Mouse (Mus musculus): ENCODE results near the gene Smad3.

Gene Smad3

DNA sequence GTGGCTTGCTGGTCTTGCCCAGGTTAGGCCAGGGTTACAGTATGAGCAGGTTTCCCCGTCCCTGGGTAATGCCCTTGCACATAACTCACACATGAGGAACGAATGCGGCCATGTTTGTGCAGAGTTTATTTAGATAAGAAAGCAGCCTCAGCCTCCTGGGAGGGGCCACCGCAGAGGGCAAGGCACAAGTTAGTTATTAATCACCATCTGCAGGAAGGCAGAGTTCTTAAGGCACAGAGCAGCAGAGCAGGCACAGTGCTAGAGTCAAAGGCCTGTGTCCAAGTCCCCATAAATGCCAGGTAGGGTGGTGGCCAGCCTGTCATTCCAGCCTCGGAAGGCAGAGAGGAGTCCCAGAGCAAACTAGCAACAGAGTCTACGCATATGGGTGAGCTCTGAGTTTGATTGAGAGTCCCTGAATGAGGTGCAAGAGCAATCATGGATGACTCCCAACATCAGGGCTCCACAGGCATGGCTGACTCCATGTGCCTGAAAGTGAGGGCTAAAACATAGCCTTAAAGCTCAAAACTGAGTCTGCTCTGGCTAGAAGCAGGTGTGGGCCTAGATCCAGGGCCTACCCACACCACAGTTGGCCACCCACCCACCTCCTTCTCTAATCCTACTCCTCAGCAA is 17.2 kb upstream of the Smad3 start:
- no peak for DNase-seq (ENCODE audit: low read depth, low spot score)

DNA sequence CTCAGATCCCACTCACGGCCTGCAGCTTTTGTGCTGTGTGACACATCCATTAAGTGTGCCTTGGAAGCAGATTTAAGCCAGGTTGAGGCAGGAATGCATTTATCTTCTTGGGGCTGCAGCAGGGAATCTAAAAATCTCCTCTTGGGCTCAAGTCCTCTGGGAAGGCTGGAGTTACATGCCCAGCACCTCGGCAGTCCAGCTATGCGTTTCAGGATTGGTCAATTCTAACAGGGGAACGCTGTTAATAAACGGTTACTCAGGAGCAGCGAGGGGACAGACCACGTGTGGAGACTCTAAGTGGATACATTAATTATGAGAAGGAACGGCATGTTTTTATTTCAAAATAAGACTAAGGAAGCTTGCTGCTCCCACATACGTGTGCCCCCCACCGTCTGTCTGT is 14.7 kb upstream of the Smad3 start:
- no peak for DNase-seq (ENCODE audit: low read depth, low spot score)

DNA sequence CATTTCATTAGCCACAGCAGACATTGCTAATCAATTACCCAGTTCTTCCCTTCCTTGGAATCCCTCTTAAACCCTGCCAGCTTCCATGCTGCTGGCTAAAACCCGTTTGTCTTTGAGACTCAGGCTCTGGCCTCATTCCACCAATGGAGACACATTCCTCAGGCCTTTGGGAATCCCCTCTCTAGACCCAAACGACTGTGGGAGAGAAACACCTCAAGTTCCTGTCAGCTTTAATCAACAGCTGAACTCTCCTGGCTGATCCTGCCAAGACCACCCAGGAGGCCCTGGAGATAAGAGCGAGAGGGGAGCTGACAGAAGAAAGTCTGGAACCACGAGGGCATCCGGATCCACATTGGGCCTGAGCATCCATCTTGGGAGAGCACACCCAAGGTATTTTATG is 13.9 kb upstream of the Smad3 start:
- DNase-seq (ENCODE audit: low read depth, low spot score): no peak

DNA sequence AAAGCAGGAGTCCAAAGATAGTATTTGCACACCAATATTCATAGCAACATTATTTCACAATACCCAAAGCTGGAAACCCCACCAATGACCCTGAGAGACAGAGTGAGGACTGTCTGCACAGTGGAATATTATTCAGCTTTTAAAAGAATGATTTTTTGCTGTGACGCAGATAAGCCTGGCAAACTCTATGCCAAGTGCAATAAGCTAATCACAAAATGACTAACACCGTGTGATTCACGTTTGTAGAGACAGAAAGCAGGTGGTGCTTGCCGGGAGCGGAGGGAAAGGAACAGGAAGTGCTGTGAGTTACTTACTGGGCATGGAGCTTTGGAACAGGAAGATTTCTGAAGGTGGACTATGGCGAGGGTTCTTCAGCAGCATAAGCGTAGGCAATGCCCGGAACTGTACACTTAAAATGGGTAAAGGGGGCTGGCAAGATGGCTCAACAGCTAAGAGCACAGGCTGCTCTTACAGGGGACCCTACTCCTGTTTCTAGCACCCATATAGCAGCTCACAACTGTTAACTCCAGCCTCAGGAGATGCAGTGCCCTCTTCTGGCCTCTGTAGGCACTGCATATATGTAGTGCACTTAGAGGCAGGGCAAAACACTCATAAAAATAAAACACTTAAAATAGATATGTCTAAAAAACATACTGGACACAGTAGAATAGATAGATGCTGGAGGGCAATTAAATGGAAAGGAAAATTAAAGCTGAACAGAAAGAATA is 3.7 kb upstream of the Smad3 start:
- DNase-seq (ENCODE audit: low read depth, low spot score): no peak

DNA sequence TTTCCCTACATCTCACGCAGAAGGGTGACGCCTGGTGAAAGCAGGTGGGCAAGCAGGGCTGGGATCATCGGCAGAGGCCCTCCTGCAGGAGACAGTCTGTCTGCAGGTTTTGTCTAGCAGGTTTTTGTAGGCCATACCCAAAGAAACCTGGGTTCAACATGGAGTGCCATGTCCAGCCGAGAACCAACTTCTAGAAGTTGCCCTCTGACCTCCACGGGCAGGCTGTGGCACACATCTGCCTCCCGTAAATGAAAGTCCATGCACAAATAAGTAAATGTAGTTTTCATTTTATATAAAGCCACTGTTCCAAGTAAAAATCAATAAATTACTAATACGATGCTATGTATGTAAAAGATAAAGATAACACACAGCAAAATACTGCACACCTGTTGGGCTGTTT is 3.0 kb upstream of the Smad3 start:
- no peak for DNase-seq (ENCODE audit: low read depth, low spot score)

DNA sequence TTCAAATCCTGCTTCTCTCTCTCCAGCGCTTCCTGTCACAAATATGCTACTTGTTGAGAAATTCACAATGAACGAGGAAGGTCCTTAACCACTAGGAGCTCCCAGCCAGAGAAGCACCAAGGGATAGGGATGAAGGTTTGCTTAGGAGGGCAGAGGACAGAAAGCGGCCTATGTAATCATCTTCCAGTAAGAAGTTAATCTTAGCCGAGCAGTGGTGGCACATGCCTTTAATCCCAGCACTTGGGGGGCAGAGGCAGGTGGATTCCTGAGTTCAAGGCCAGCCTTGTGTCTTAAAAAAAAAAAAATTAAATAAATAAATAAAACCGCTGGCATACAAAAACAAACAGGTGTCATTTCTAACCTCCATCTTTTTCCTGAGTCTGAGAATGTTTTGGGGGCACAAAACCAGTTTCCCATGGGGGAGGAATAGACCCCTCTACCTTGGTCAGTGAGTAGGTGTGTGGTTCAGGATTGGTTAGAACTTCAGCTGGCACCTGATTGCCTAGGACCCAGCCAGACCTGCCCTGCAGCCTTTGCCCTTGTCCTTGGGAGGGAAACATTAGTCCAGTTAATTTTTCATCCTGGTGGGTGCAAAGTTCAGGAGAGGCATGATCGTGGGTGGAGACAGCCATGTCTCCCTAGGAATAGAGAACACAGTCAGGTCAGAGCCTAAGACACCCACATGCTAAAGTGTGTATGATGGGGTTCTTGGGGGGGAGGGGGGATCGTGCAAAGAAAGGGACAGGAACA is 2.4 kb upstream of the Smad3 start:
- no peak for DNase-seq (ENCODE audit: low read depth, low spot score)

DNA sequence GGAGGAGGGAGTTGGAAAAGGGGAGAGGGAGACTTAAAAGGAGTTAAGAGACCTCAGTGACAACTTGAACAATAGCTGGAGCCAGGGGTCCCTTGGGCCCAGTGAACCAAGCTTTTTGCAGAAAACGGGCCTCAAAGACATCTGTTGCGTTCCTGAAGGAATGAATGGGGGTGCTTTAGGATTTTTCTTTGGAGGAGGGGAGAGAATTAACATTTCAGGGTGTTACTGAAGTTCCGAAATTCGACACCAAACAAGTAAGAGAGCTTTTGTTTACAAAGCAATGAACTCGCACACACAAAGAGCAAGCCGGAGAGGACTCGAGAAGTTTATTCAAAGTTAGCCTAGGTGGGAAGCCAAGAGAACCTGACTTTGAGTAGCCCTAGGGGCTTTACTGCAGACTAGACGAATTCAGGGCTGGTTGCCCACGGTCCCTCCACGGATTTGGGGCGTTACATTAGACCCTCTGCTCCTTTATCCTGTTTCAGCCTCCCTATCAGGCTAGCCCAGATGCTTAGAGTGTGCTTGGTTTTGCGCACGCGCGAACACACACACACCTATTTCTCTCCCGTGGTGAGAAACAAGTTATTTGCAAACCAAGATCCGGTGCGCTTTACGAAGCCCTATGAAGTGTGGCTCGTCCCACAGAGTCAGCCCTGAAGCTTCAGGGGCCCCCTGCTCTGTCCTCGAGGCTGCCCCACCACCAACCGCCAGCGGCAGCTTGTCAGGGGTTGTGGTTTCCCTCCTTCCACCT is 1.0 kb upstream of the Smad3 start:
- no peak for DNase-seq (ENCODE audit: low read depth, low spot score)

DNA sequence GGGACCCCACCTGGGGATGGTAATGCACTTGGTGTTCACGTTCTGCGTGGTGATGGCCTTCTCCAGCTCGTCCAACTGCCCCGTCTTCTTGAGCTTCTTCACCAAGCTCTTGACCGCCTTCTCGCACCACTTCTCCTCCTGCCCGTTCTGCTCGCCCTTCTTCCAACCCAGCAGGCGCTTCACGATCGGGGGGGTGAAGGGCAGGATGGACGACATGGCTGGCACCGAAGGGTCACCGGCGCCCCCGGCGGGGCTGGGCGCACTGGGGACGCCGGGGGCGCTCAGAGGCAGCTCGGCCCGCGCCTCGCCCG is 377 bp downstream of the Smad3 start:
- DNase-seq (ENCODE audit: low read depth, low spot score): no peak

DNA sequence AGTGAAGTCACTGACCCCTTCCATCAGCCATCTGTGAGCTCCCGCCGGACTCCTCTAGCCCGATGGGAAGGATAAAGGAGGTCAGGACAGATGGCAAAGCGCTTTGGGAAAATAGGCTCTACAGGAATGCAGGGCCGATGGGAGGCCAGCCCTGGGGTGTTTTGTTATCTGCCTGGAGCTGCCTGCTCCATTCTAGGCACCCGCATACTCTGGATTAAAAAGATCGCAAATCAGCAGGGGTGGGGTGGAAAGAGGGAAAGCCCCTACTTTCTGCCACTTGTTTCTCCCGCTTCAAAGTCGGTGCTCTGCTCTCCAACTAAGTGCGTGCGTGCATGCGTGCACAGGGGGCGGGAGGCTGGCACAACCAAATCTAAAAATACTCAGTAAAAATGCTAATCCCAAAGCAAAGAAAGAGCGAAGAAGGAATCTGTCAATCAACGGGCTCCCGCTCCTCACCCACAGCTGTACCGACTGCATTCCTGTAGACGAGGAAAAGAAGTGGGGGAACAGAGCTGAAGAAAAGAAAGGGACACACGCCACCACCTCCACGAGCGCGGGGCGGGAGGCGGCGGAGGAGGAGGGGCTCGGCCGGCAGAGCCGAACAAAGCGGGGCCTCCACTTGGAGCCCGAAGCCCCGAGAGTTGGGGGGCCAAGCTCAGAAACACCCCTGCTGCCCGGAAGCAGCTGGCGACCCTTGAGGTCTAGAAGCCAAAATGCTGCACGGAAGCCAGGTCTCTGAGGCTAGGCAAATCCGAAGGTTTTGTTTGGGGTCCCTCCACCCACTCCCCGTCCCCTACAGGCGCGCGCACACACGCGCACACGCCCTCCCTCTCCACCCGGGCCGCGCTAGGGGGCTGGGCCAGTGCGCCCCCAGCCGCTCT is 973 bp downstream of the Smad3 start:
- no peak for DNase-seq (ENCODE audit: low read depth, low spot score)

DNA sequence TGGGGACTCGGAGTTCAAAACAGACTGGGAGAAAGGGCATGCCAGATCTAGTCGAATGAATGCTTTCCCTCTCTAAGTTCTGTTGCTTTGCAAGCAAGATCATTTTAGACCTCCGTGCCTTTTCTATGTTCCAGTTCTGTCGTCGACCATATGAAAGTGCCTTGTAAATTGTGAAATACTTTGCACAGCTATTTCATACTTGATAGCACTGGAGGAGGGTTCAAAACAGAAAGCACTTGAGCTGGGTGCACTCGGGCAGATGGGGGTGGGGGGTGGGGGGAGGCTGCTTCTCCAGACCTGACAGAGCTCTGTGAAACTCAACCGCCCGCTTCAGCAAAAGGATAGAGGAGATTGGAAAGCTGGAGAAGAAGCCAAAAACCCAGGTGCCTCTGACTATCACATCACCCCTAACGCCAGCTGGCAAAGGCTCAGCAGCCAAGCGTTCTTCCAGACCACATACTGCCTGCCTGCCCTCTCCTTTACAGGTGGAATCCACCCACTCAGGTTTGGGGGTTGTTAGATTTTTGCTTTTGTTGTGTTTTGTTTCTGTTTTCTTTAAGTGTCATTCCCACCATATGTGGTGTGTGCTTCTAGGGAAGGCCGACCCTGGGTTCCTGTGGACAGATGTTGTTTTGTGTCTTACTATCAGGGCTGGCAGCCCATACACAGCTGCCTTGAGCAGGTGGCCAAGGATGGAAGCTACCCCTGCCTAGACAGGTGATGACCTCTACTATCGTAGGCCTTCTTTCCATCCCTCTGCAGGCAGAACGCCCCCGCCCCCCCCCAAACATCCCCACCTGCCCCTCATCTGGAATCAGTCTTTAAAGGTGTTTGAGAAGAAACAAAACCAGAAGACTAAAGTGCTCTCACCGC is 1.9 kb downstream of the Smad3 start:
- DNase-seq (ENCODE audit: low read depth, low spot score): no peak

DNA sequence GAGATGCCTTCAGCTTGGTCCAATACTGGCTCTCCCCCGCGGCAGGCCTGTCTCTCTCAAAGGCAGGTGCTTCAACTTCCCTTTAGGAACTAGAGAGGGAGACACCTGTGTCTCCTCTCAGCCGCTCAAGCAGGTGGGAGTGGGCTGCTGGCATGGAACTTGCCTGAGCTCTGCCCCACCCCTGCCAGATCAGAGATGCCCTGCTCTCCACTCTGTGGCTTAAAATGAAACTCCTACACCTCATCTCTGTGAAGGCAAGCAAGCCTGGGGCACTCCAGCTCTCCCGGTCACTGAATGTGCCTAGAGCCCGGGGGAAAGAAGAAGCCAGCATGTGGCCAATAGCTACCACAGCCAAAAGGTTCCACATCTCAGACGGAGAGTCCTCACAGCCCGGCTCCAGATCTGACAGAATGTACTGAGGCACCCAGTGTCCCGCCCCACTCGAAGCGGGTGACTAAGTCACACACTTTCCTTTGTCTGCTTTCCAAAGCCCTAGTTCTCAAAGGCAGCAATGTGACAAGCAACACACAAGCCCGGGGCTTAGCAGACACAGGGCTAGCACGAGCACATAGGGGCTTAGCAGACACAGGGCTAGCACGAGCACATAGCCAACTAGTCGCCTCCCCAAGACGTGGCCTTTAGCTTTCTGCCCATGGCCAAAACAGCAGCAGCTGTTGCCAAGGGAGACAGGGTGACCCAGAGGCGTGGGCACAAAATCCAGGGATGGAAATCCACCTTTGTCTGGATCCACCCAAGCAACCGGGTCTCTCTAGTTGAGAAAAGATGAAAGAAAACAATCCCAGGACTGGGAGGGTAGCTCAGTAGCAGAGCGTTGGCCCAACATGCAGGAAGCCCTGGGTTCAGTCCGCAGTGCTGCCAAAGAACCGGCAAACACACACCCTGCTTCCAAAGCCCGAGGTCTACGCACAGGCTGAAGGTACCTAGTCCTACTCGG is 3.0 kb downstream of the Smad3 start:
- DNase-seq (ENCODE audit: low read depth, low spot score): no peak

DNA sequence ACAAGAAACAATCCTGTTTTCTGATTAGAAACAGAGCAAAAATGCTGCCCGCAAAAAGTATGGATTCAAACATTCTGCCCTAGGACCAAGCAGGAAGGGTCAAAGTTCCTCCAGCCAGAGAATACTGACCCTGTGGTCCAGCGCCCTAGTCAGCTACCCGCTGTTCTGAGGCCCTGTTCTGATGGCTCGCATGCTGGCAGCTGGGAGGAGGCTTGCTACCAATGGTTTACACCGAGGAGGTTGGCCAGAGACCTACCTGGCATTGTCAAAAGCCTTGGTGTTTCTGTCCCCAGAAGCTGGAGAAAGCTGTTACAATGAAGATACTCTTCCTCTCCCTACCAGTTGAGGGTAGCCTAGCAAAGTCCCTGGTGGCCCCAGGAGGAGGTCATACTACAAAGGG is 3.8 kb downstream of the Smad3 start:
- no peak for DNase-seq (ENCODE audit: low read depth, low spot score)

DNA sequence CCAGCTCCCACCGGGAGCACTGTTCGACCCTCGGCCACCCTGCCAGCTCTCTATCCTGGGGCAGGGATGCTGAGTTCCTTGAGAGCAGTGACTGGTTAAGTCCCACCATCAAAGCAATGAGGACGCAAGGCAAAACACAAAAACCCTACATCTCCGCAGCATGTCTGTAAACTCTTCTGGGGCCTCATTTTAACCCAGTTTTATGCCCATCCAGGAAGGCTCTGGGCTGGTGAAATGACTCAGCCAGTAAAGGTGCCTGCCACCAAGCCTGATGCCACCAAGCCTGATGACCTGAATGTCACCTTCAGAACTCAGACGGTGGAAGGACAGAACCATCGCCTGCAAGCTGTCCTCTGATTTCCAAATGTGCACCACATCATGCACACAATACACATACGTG is 4.4 kb downstream of the Smad3 start:
- no peak for DNase-seq (ENCODE audit: low read depth, low spot score)

DNA sequence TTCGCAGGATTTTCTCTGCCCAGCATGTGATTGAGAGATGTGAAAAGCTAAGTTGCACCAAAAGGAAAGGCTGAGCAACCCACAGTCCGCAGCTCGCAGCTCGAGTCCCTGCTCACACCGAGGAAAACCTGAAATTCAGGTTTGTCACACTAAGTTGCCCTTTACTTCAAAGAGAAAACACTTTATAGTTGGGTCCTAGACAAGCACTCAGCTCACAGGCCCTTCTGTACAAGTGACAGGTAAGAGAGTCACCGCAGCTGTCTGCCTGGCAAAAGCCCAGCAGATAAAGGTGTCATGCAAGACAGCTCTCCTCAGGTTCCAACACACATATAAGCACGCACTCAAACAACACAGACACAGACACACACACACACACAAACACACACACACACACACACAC is 5.2 kb downstream of the Smad3 start:
- DNase-seq (ENCODE audit: low read depth, low spot score): no peak

DNA sequence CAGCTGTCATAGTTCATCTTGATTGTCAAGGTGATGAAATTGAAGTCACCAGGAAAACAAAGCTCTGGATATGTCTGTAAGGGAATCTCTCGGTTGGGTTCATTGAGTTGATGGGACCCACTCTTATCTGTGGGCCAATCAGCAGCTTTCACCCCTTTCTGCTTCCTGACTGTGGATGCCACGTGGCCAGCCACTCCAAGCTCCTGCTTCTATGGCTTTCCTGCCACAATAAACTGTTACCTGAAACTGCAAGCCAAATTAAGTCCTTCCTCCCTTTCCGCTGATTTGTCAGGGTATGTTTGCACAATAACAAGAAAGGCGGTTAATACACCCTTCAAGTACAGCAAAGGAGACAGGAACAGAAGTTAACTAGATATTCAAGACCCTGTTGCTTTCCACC is 6.5 kb downstream of the Smad3 start:
- DNase-seq (ENCODE audit: low read depth, low spot score): no peak

DNA sequence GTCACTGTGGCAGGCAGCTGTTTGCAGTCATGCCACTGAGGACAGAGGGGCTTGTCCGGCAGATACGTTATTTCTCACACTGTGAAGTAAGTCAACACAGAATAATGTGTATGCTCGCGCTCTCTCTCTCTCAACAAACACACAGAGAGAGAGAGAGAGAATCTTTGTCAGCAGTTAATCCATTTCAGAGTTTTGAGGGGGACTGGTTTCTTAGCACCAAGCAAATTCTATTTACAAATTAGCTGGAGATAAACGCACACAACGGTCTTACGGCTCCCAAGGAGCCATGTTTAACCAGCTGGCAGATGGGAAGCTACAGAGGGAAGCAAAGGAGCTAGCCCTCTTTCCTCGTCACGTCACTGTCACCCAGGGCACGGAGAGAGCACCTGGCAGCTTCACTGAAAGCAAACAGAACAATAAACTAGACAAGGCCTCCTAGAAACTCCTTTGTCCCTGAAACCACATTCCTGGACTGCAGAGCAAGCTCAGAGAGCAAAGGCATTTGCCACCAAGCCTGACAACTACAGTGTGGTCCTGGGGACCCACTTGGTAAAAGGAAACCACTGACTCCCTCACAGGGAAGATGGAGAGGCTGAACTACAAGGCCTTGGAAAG is 7.3 kb downstream of the Smad3 start:
- DNase-seq (ENCODE audit: low read depth, low spot score): no peak

DNA sequence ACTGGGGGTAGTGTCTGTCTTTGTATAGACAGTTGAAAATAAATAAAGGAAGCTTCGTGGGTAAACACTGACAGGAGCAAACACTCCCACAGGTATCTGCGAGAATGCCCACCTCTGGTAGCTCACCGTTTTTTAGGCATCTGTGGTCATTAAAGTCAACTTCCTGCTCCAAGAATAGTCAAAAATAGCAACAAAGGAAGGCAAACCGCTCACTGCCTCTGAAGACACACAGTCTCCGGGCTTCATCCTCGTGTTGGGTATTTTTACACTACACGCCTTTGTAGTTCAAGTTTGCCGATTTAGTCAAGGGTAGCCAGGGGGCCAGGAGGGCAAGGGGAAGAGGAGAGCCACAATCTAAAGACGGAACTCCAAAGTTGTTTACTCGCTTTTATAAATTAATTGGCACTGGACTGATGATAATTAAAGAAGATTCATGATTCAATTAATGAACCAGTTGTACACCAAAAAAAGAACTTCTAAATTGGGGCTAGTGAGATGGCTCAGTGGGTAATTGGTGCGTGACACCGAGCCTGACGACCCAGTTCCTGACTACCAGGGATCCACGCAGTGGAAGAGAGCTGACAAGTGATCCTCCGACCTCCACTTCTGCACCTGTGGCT is 8.4 kb downstream of the Smad3 start:
- no peak for DNase-seq (ENCODE audit: low read depth, low spot score)

DNA sequence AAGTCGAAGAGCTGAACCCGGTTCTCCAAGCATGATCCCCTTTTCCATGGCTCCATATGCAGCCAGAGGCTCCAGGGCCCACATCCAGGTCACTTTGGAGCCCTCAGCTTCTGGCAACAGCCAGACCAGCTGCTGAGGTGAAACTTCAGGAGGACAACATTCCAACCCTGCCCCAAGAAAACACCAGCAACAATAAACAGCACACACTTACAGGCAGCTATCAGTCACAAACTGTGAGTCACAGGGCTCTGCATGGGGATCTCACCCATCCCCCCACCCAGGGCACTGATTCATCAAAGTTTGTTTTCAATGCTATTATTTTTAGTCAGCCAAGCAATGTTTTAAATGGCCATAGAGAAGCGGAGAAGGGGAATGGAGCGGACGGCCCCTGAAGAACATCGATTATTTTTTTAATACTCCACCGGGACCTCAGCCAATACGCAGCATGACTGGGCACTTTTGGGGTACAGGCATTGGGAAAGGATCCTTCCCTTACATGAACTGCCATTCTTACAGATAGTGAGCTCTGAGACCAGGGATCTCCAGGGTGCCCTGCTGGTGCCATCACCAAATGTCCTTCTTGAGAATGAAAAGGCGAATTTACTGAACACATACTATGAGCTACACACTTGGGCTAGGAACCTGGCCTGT is 10.0 kb downstream of the Smad3 start:
- no peak for DNase-seq (ENCODE audit: low read depth, low spot score)

Data from WW6 (cell line).